Comparison of ENCODE assay signal across 8 mouse cellular contexts in genomic region chr9:122615351-122615750, GRCm38 (mm10).
DNase-seq lines count a peak whose midpoint lies in the region; ATAC-seq and TF ChIP-seq lines count a peak whose summit lies in the region.
"Had no signal": no experiment of that assay in that cellular context is flagged by ENCODE, and none has a peak within 500 bp of the region (broad histone marks: within the 10 kb centered on the region; RNA-seq: fewer than 3 reads in every experiment).

No protein-coding gene starts in this region.

- DNase-seq in spleen, adult 2 months (ENCODE audit: low read depth in 1 of 2, low spot score in 2 of 2) = no peak
- no peak for DNase-seq in spleen, adult 12 weeks (ENCODE audit: low spot score)
- DNase-seq in adrenal gland, adult 18-20 months (ENCODE audit: low spot score in 2 of 2) = peak; percentile 40 to 54
- DNase-seq in embryo, embryonic 11.5 days (ENCODE audit: low read depth, low spot score) = peak; percentile 26
- DNase-seq in kidney, postnatal 25 days = peak; percentile 49 to 60
- DNase-seq in layer of hippocampus, postnatal 36 days = no peak

- no peak overlapping the region for H3K27ac ChIP-seq in spleen, adult 2 months (ENCODE audit: insufficient read depth, low read length)
- H3K27ac ChIP-seq in midbrain, embryonic 15.5 days = no peak overlapping the region
- H3K27ac ChIP-seq: heart, embryonic 13.5 days had no signal

- no peaks in the 10 kb centered on the region for H3K9me3 ChIP-seq in midbrain, embryonic 15.5 days
- H3K9me3 ChIP-seq: heart, embryonic 13.5 days had no signal

- no peak overlapping the region for H3K9ac ChIP-seq in midbrain, embryonic 15.5 days
- H3K9ac ChIP-seq: heart, embryonic 13.5 days had no signal

- TF ChIP-seq CTCF in spleen, adult 2 months (IDR thresholded peaks at IDR 0.05; ENCODE audit: extremely low read depth, insufficient read depth, insufficient read length, insufficient replicate concordance) = 0 out of 2 replicates have a peak, but pooled peaks have one; percentile 16

- H3K4me3 ChIP-seq in spleen, adult 2 months (ENCODE audit: extremely low read depth, insufficient read depth, insufficient read length) = no peak overlapping the region
- no peak overlapping the region for H3K4me3 ChIP-seq in midbrain, embryonic 15.5 days
- H3K4me3 ChIP-seq: heart, embryonic 13.5 days had no signal

- ATAC-seq in midbrain, embryonic 15.5 days (replicated peaks) = 0 out of 2 replicates have a peak, but pooled peaks have one; percentile 2

- no peak overlapping the region for H3K4me2 ChIP-seq in midbrain, embryonic 15.5 days
- H3K4me2 ChIP-seq: heart, embryonic 13.5 days had no signal

- H3K36me3 ChIP-seq in spleen, adult 2 months (ENCODE audit: control insufficient read depth, insufficient read depth, low read length) = no peaks in the 10 kb centered on the region
- H3K36me3 ChIP-seq in midbrain, embryonic 15.5 days (replicated peaks) = no peaks in the 10 kb centered on the region
- H3K36me3 ChIP-seq: heart, embryonic 13.5 days had no signal

- no peaks in the 10 kb centered on the region for H3K4me1 ChIP-seq in spleen, adult 2 months (ENCODE audit: control insufficient read depth, insufficient read depth, insufficient read length)
- H3K4me1 ChIP-seq in midbrain, embryonic 15.5 days = peaks cover 4% of the 10 kb centered on the region; the same call in 1 of the 2 replicates

- no peaks in the 10 kb centered on the region for H3K27me3 ChIP-seq in spleen, adult 2 months (ENCODE audit: control insufficient read depth, insufficient read depth, low read length)
- no peaks in the 10 kb centered on the region for H3K27me3 ChIP-seq in midbrain, embryonic 15.5 days (replicated peaks)

- TF ChIP-seq POLR2A in spleen, adult 2 months (IDR thresholded peaks at IDR 0.05; ENCODE audit: low read depth, low read length) = no peak

- WGBS in spleen, adult 2 months = 27% methylated on average over 4 of the region's 4 CpGs
- WGBS in midbrain, embryonic 15.5 days = 12% methylated on average over 4 of the region's 4 CpGs

Comparison
In these comparisons a context has a peak if more than half of its experiments do, and no peak if none do; other contexts are left out.
1. DNase-seq: peak in adrenal gland, adult 18-20 months (2 of 2), embryo, embryonic 11.5 days (single experiment) and kidney, postnatal 25 days (2 of 2); none in spleen, adult 2 months (0 of 2), spleen, adult 12 weeks (single experiment) and layer of hippocampus, postnatal 36 days (0 of 2).